Mouse (Mus musculus) kidney, adult 11 months (tissue): ENCODE measurements at regions not wholly inside any gene's neighbourhood (a gene's known extent, or its start where the extent isn't known, plus 50 kb on each side); places are given as distances from the start of the nearest gene placed in this dataset.
"Not testable (repeated sequence)": the region's sequence is repeated elsewhere in the genome, so short reads cannot be mapped to it uniquely, and the experiment has no call there.

Experiments
- DNase-seq: peaks from one replicate; pipeline ENCODE4 v3.0.0; 2022

DNA sequence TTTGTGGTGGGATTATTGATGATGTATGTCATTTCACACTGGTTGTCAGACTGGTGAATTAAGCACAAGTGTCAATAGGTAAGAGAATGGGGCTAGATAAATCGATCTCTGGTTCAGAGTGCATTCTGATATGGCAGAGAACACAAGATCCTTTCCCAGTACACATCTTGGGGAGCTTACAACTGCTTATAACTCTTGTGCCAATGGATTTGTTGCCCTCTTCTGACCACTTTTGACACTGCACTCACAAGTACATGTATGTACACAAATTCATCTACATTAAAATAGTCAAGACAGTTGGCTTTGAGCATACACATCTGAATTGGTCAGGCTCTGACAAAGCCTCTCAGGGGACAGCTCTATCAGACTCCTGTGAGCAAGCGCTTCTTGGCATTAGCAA, 738.1 kb downstream of the Trib2 start:
- no peak for DNase-seq

GRCm38 (mm10) chr12:15064351-15064750, 752.4 kb downstream of the Trib2 start:
- DNase-seq, result no peak

- DNase-seq, result no peak
These were observed 765.3 kb downstream of the Trib2 start for GRCm38 (mm10) chr12:15051387-15051786.

DNA sequence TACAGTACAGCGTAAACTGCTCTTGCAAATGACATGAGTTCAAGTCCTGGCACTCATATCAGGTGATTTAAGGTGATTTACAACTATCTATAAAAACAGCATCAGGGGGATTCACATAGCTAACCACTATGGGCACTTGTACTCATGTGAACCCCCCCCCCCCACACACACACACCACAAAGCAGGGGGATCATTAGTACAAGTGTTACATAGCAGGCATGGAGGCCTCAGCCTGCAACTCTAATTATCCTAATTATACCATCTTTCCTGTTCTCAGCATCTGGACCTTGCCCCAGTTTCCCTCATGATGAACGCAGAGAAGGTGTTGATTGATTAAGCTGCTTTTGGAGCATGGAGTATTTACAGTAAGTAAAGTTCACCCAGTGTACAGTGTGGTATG, 773.5 kb downstream of the Trib2 start:
- no peak for DNase-seq

DNA sequence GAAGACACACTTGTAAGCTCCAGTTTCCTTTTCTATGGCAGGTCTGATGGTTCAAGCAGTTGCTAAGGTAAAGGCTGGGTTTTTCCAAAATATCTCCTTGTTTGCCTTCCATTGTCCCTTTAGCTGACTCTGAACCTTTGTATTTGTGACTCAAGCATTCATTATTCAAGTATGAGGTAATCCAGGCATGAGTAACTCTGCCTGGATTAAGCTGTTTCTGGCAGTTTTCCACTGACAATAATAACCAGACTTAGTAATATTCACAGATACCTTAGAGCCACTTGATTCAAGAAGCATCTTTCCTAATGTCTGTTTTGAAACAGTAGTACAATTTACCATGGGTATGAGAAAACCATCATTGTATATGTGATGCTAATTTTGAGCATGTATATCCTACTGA, 805.6 kb downstream of the Trib2 start:
- no peak for DNase-seq

- DNase-seq, result not testable (repeated sequence)
These were observed 814.3 kb downstream of the Trib2 start for GRCm38 (mm10) chr12:15002401-15002800.
